Mouse (Mus musculus): Measurements from ENCODE around the gene Slc38a1.

The Slc38a1 gene

GRCm38 (mm10) chr15:96562521-96562920, 80.2 kb downstream of the Slc38a1 start:
- no peak for DNase-seq (ENCODE audit: low spot score in 2 of 2)

- no peak for DNase-seq (ENCODE audit: low spot score in 2 of 2)
Observed at GRCm38 (mm10) chr15:96560576-96561298, 82.0 kb downstream of the Slc38a1 start.

GRCm38 (mm10) chr15:96551569-96552380, 90.9 kb downstream of the Slc38a1 start:
- DNase-seq (ENCODE audit: low spot score in 2 of 2): peak; percentile 60 to 77

- DNase-seq (ENCODE audit: low spot score in 2 of 2): no peak
Observed at GRCm38 (mm10) chr15:96551107-96551506, 91.6 kb downstream of the Slc38a1 start.

- DNase-seq (ENCODE audit: low spot score in 2 of 2): no peak
Observed at GRCm38 (mm10) chr15:96548363-96548762, 94.3 kb downstream of the Slc38a1 start.

GRCm38 (mm10) chr15:96547256-96548195, 95.2 kb downstream of the Slc38a1 start:
- no peak for DNase-seq (ENCODE audit: low spot score in 2 of 2)

GRCm38 (mm10) chr15:96543181-96543828, 99.4 kb downstream of the Slc38a1 start:
- DNase-seq (ENCODE audit: low spot score in 2 of 2): peak; percentile 69 to 78

GRCm38 (mm10) chr15:96542135-96542534, 100.6 kb downstream of the Slc38a1 start:
- DNase-seq (ENCODE audit: low spot score in 2 of 2): no peak

GRCm38 (mm10) chr15:96537272-96537671, 105.4 kb downstream of the Slc38a1 start:
- DNase-seq (ENCODE audit: low spot score in 2 of 2): no peak

GRCm38 (mm10) chr15:96536412-96536811, 106.3 kb downstream of the Slc38a1 start:
- no peak for DNase-seq (ENCODE audit: low spot score in 2 of 2)

- DNase-seq (ENCODE audit: low spot score in 2 of 2): peak; percentile 76 to 79
Observed at GRCm38 (mm10) chr15:96527686-96528085, 115.0 kb downstream of the Slc38a1 start.

- no peak for DNase-seq (ENCODE audit: low spot score in 2 of 2)
Observed at GRCm38 (mm10) chr15:96524239-96524738, 118.4 kb downstream of the Slc38a1 start.
